Mouse (Mus musculus) forebrain, postnatal 0 days (tissue): ENCODE data around the gene Eml3. TPM values are rescaled to one million over a fixed set of nuclear protein-coding genes. Genes with fewer than 3 reads are reported as not detected.

Experiments used
- ATAC-seq: fragments of 200-750 bp; cut with Nextera tagmentation; 2 replicates; pipeline ENCODE4 v1.8.0; 2017; ENCODE audit warnings: mild to moderate bottlenecking, moderate library complexity
- DNase-seq: peaks from one replicate; pipeline ENCODE4 v3.0.0-alpha.2; 2015
- H3K27ac ChIP-seq: fragments of 300-500 bp; sonication (generic); 2 replicates; pipeline ENCODE4 v1.5.1; 2014; ENCODE audit warnings: low read depth, mild to moderate bottlenecking, antibody characterized with exemption, low read length, moderate library complexity, mixed read lengths
- H3K27me3 ChIP-seq: fragments of 300-500 bp; sonication (generic); 2 replicates; pipeline ENCODE4 v1.6.1; 2014; ENCODE audit warnings: mild to moderate bottlenecking, low read length, mixed read lengths; ENCODE audit not compliant: insufficient read depth
- H3K36me3 ChIP-seq: fragments of 300-500 bp; sonication (generic); 2 replicates; pipeline ENCODE4 v1.6.1; 2014; ENCODE audit warnings: mild to moderate bottlenecking, moderate library complexity; ENCODE audit not compliant: insufficient read depth
- H3K4me1 ChIP-seq: fragments of 300-500 bp; sonication (generic); 2 replicates; pipeline ENCODE4 v1.6.1; 2014; ENCODE audit warnings: antibody characterized with exemption; ENCODE audit not compliant: insufficient read depth
- H3K4me2 ChIP-seq: fragments of 300-500 bp; sonication (generic); 2 replicates; pipeline ENCODE4 v1.6.1; 2014; ENCODE audit warnings: low read depth, mild to moderate bottlenecking, moderate library complexity
- H3K4me3 ChIP-seq: fragments of 300-500 bp; sonication (generic); 2 replicates; pipeline ENCODE4 v1.5.1; 2014; ENCODE audit warnings: low read depth, low read length, mixed read lengths
- H3K9ac ChIP-seq: fragments of 300-500 bp; sonication (generic); 2 replicates; pipeline ENCODE4 v1.6.1; 2014; ENCODE audit warnings: mild to moderate bottlenecking
- H3K9me3 ChIP-seq: fragments of 300-500 bp; sonication (generic); 2 replicates; pipeline ENCODE4 v1.6.1; 2016; ENCODE audit warnings: low read length
- CTCF ChIP-seq: sonication (generic); IDR thresholded peaks from 2 replicates; pipeline ENCODE4 v1.5.1; 2016; ENCODE audit warnings: antibody characterized with exemption, control low read depth, low read depth
- WGBS: fragments of 180-500 bp; shearing (Covaris S2); extraction: QIAGEN DNeasy Blood & Tissue Kit; methylation state at CpG from one replicate; pipeline ENCODE4 v1.1.7; 2014; 5-methylcytosine and 5-hydroxymethylcytosine counted together
- polyA plus RNA-seq: library from polyadenylated mRNA; unstranded; fragments of >200 nt; fragmentation: Nextera tagmentation; extraction: Ambion mirVana; gene quantifications from 2 replicates; pipeline ENCODE4 v1.2.1, GENCODE M21; 2015
- total RNA-seq: library from RNA; depleted of rRNA; stranded (reverse); fragments of >200 nt; gene quantifications from 2 replicates; pipeline ENCODE4 v1.2.3, GENCODE M21; 2014; rRNA removed

Gene Eml3
- 5.1 and 7.3 TPM in 2 replicates for total RNA-seq
- polyA plus RNA-seq, result 7.5 and 8.1 TPM in 2 replicates

GRCm38 (mm10) chr19:8929224-8930088, at the start of gene Eml3, which contains the start of gene Rom1:
Eml3 (plus strand) TSS chr19:8929552.
Rom1 (minus strand) TSS chr19:8929356.
- peak within 1 kb of the TSS; percentile 44 for H3K4me3 ChIP-seq
- H3K9ac ChIP-seq, result peak within 1 kb of the TSS; percentile 57
- peak within 1 kb of the TSS; percentile 35; the same call in 1 of the 2 replicates for H3K27ac ChIP-seq
- H3K27me3 ChIP-seq, result no peaks in the 10 kb centered on the region
- H3K4me1 ChIP-seq, result peaks cover 4% of the 10 kb centered on the region; the same call in 1 of the 2 replicates
- H3K9me3 ChIP-seq, result no peaks in the 10 kb centered on the region
- TF ChIP-seq CTCF, result peak; percentile 55
- peaks cover 16% of the 10 kb centered on the region; the same call in 1 of the 2 replicates for H3K36me3 ChIP-seq
- H3K4me2 ChIP-seq, result peak within 1 kb of the TSS; percentile 61
- peak; percentile 65 for ATAC-seq
- peak; percentile 49 for DNase-seq
- 3% methylated on average over 70 of the region's 74 CpGs for WGBS

GRCm38 (mm10) chr19:8880311-8881033, 48.9 kb upstream of the Eml3 start, which contains the start of gene Uqcc3:
Uqcc3 (minus strand) TSS chr19:8880923.
- Histone ChIP-seq H3K4me2 (peak within 1 kb of the TSS; percentile 87), H3K36me3 (peaks cover 14% of the 10 kb centered on the region), H3K4me1 (0 out of 2 replicates have a peak, but pooled peaks cover 4% of the 10 kb centered on the region), H3K9me3 (no peaks in the 10 kb centered on the region), H3K27me3 (no peaks in the 10 kb centered on the region), H3K9ac (peak within 1 kb of the TSS; percentile 85), H3K4me3 (peak within 1 kb of the TSS; percentile 80), H3K27ac (peak within 1 kb of the TSS; percentile 85)
- no peak for TF ChIP-seq CTCF
- peak; percentile 99 for ATAC-seq
- under 1% methylated on average over 42 of the region's 42 CpGs for WGBS
- DNase-seq, result peak; percentile 90

- H3K36me3 ChIP-seq, result peaks cover 11% of the 10 kb centered on the region
- H3K27me3 ChIP-seq, result no peaks in the 10 kb centered on the region
- TF ChIP-seq CTCF, result no peak
- H3K27ac ChIP-seq, result peak overlapping the region; percentile 85; the same call in 1 of the 2 replicates
- H3K9me3 ChIP-seq, result no peaks in the 10 kb centered on the region
- ATAC-seq, result peak; percentile 12; the same call in 1 of the 2 replicates
- 11% methylated on average over 3 of the region's 3 CpGs for WGBS
- H3K9ac ChIP-seq, result peak overlapping the region; percentile 85
- H3K4me1 ChIP-seq, result 0 out of 2 replicates have a peak, but pooled peaks cover 4% of the 10 kb centered on the region
- H3K4me3 ChIP-seq, result peak overlapping the region; percentile 80
- no peak for DNase-seq
- H3K4me2 ChIP-seq, result peak overlapping the region; percentile 87
These were observed 48.3 kb upstream of the Eml3 start for GRCm38 (mm10) chr19:8881034-8881392.

- Histone ChIP-seq H3K4me3 (no peak within 1 kb of the TSS), H3K27ac (no peak within 1 kb of the TSS), H3K4me2 (no peak within 1 kb of the TSS), H3K4me1 (peaks cover 9% of the 10 kb centered on the region; the same call in 1 of the 2 replicates), H3K36me3 (no peaks in the 10 kb centered on the region), H3K27me3 (no peaks in the 10 kb centered on the region), H3K9ac (no peak within 1 kb of the TSS), H3K9me3 (no peaks in the 10 kb centered on the region)
- TF ChIP-seq CTCF, result no peak
- ATAC-seq (no peak), DNase-seq (no peak)
- 72% methylated on average over 3 of the region's 3 CpGs for WGBS
These were observed 45.7 kb upstream of the Eml3 start, which contains the start of the genes Lbhd1 and Gm49403 for GRCm38 (mm10) chr19:8883616-8884015. Lbhd1 (plus strand) TSS chr19:8883732. Gm49403 (plus strand) TSS chr19:8883930.

- Histone ChIP-seq H3K27ac (no peak overlapping the region), H3K27me3 (no peaks in the 10 kb centered on the region), H3K4me1 (peaks cover 5% of the 10 kb centered on the region; the same call in 1 of the 2 replicates), H3K36me3 (0 out of 2 replicates have a peak, but pooled peaks cover 5% of the 10 kb centered on the region), H3K4me2 (peak overlapping the region; percentile 85; the same call in 1 of the 2 replicates), H3K9ac (no peak overlapping the region), H3K9me3 (no peaks in the 10 kb centered on the region), H3K4me3 (no peak overlapping the region)
- ATAC-seq (no peak), DNase-seq (no peak)
- TF ChIP-seq CTCF, result no peak
- WGBS, result 56% methylated on average over 1 of the region's 1 CpGs
These were observed 42.3 kb upstream of the Eml3 start for GRCm38 (mm10) chr19:8886916-8887584.
